Mouse (Mus musculus) heart, embryonic 14.5 days (tissue): ENCODE data around the gene Cblc. TPM values are rescaled to one million over a fixed set of nuclear protein-coding genes. Genes with fewer than 3 reads are reported as not detected.

Experiments
- ATAC-seq: fragments of 200-750 bp; cut with Nextera tagmentation; 2 replicates; pipeline ENCODE4 v1.8.0; 2017; ENCODE audit warnings: low read depth, moderate TSS enrichment; ENCODE audit not compliant: insufficient number of reproducible peaks, insufficient read depth, low FRiP score
- H3K27ac ChIP-seq, 2 experiments: fragments of 200-500 bp in 1 of 2; fragments of 300-500 bp in 1 of 2; sonication (generic) in 1 of 2; replicated peaks in 1 of 2; 2 replicates each; pipeline ENCODE4 v1.5.1; 2012 to 2014; ENCODE audit warnings: low read depth in 2 of 2, low read length in 2 of 2, control low read depth in 1 of 2, mild to moderate bottlenecking in 1 of 2, mixed read lengths in 1 of 2; ENCODE audit not compliant: control insufficient read depth in 1 of 2, insufficient read depth in 1 of 2
- H3K27me3 ChIP-seq: fragments of 300-500 bp; sonication (generic); 2 replicates; pipeline ENCODE4 v1.6.1; 2014; ENCODE audit warnings: mild to moderate bottlenecking, low read length, control low read depth; ENCODE audit not compliant: control insufficient read depth, insufficient read depth
- H3K36me3 ChIP-seq: fragments of 300-500 bp; sonication (generic); 2 replicates; pipeline ENCODE4 v1.6.1; 2014; ENCODE audit warnings: mild to moderate bottlenecking, control low read depth, low read length, mixed read lengths; ENCODE audit not compliant: control insufficient read depth, insufficient read depth
- H3K4me1 ChIP-seq, 2 experiments: fragments of 200-500 bp in 1 of 2; fragments of 300-500 bp in 1 of 2; sonication (generic) in 1 of 2; 2 replicates each; pipeline ENCODE4 v1.6.1; 2012 to 2014; ENCODE audit warnings: low read length in 2 of 2, control low read depth in 1 of 2, mixed read lengths in 1 of 2; ENCODE audit not compliant: control insufficient read depth in 2 of 2, insufficient read depth in 2 of 2
- H3K4me2 ChIP-seq: fragments of 300-500 bp; sonication (generic); 2 replicates; pipeline ENCODE4 v1.6.1; 2014; ENCODE audit warnings: mild to moderate bottlenecking, low read length
- H3K4me3 ChIP-seq, 2 experiments: fragments of 200-500 bp in 1 of 2; fragments of 300-500 bp in 1 of 2; sonication (generic) in 1 of 2; 2 replicates each; pipeline ENCODE4 v1.5.1; 2012 to 2014; ENCODE audit warnings: low read length in 2 of 2, mild to moderate bottlenecking in 2 of 2, control low read depth in 1 of 2, low read depth in 1 of 2, moderate library complexity in 1 of 2; ENCODE audit not compliant: control insufficient read depth in 1 of 2, insufficient read depth in 1 of 2
- H3K9ac ChIP-seq: fragments of 300-500 bp; sonication (generic); 2 replicates; pipeline ENCODE4 v1.6.1; 2014; ENCODE audit warnings: mild to moderate bottlenecking, low read length
- H3K9me3 ChIP-seq: fragments of 300-500 bp; sonication (generic); 2 replicates; pipeline ENCODE4 v1.6.1; 2016; ENCODE audit warnings: low read length, control low read depth; ENCODE audit not compliant: control insufficient read depth
- WGBS: fragments of 180-500 bp; shearing (Covaris S2); extraction: QIAGEN DNeasy Blood & Tissue Kit; methylation state at CpG from one replicate; pipeline ENCODE4 v1.1.7; 2014; 5-methylcytosine and 5-hydroxymethylcytosine counted together
- polyA plus RNA-seq: library from polyadenylated mRNA; unstranded; fragments of >200 nt; fragmentation: Nextera tagmentation; extraction: Ambion mirVana; gene quantifications from 2 replicates; pipeline ENCODE4 v1.2.1, GENCODE M21; 2014

The Cblc gene
- polyA plus RNA-seq: 0.53 TPM in 1 of 2 replicates, not detected in the other

DNA sequence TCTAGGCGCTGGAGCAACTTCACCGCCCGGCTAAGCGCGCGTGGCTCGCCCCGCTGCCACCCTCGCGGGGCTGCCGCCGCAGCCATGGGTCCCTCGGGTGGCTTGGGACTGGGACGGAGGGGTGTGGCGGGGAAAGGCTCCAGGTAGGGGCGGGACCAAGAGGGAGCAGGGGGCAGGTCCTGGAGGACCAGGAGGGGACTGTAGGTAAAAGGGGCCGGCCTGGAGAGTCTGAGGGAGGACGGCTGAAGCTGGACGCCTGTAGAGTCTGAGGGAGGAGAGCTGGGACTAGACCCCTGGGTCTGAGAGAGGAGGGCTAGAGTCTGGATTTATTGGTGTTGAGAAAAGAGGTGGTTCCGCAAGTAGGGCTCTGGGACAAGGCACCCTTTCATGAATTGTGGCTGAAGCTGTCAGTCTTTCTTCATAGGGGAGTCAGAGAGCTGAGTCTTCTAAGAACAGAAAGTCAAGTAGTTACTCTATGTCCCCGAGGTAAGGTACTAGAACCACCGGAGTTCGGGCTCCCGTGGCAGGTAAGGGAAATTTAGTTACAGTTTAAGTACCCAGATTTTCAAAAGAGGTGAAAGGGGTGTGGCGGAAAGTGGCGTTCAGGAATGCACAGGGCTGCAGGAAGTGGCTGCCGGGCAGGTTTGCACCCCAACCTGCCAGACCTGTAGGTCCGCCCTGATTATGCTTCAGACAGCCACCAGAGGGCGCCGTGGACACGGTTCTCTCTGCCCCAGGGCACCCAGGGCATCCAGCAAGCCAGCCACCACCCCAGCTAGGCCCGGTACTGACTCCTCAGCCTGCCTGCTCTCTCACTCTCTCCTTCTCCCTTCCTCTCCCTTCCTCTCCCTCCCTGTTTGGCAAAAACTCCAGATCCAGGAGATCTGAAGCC, at the start of gene Cblc:
Gene Cblc (minus strand): TSS at position 113 of the 892 bp plus-strand sequence.
- Histone ChIP-seq H3K9ac (no peak within 1 kb of the TSS; the same call in 1 of the 2 replicates), H3K27ac (no peak within 1 kb of the TSS), H3K9me3 (no peaks in the 10 kb centered on the region), H3K4me1 (peaks cover 0 to 4% of the 10 kb centered on the region in 2 experiments; a peak in 2 of 4 replicates), H3K4me3 (peak within 1 kb of the TSS in 1 of 2 experiments; percentile 22; a peak in 2 of 4 replicates), H3K4me2 (peak within 1 kb of the TSS; percentile 47), H3K27me3 (peaks cover 20% of the 10 kb centered on the region), H3K36me3 (no peaks in the 10 kb centered on the region)
- peak; percentile 40; the same call in 1 of the 2 replicates for ATAC-seq
- 3% methylated on average over 32 of the region's 32 CpGs for WGBS

- Histone ChIP-seq H3K4me2 (no peak overlapping the region), H3K4me1 (peaks cover 3 to 6% of the 10 kb centered on the region in 2 experiments), H3K27me3 (peaks cover 20% of the 10 kb centered on the region), H3K36me3 (no peaks in the 10 kb centered on the region), H3K9ac (no peak overlapping the region), H3K4me3 (no peak overlapping the region), H3K27ac (no peak overlapping the region), H3K9me3 (no peaks in the 10 kb centered on the region)
- 62% methylated on average over 15 of the region's 15 CpGs for WGBS
- ATAC-seq: no peak
These were observed 48.0 kb upstream of the Cblc start for GRCm38 (mm10) chr7:19844521-19845171.

DNA sequence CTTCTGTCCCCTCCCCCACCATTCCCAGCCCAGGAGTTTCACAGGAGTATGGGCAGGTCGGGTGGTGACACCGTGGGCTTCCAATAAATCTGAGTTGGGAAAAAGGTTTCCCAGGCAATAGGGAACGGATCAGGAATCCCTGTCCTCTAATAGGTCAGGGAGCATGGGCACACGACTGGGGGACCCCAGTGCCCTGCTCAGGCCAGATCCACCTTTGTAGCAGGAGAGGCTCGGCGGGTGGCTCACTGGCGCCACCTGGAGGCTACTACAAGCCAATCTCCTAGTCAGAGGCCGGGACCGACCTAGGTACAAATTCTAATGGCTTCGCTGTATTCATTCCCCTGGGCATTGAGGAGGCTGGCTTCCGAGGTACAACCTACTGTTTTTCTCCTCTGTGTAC, 47.0 kb upstream of the Cblc start:
- WGBS: 4% methylated on average over 11 of the region's 11 CpGs
- Histone ChIP-seq H3K27me3 (peaks cover 20% of the 10 kb centered on the region), H3K9me3 (no peaks in the 10 kb centered on the region), H3K4me1 (peaks cover 3 to 6% of the 10 kb centered on the region in 2 experiments), H3K9ac (no peak overlapping the region), H3K36me3 (no peaks in the 10 kb centered on the region), H3K4me2 (no peak overlapping the region), H3K4me3 (no peak overlapping the region), H3K27ac (no peak overlapping the region)
- ATAC-seq: 0 out of 2 replicates have a peak, but pooled peaks have one; percentile 31

- ATAC-seq: no peak
- WGBS: 25% methylated on average over 19 of the region's 19 CpGs
These were observed 46.4 kb upstream of the Cblc start for GRCm38 (mm10) chr7:19842885-19843504.

DNA sequence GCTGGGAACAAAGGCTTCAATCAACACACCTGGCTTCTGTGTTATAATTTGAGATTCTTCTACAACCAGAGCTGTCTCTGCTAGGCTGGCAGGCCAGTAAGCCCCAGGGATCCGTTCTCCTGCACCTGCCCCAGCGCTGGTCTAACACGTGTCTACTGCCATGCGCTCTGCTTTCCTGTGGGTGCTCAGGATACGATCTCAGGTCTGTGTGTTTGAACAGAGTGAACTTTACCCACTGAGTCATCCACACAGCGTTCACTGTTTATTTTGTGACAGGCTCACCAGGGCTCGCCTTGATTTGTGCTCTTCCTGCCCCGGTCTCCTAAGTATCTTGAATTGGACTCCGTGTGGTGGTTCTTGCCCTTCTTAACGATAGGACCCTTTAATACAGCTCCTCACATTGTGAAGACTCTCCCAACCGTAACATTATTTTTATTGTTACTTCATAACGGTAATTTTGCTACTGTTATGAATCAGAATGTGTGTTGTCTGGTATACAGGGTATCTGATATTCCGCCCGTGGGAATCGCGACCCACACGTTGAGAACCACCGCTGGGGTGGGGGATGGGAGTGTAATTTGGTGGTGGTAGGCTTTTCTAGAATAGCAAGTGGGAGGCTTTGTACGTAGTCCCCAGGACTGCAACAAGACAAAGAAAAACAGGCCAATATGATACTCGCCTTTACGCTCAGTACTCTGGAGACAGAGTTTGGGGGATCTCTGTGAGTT, 45.2 kb upstream of the Cblc start:
- no peak for ATAC-seq
- Histone ChIP-seq H3K27ac (no peak overlapping the region), H3K27me3 (peaks cover 20% of the 10 kb centered on the region), H3K9me3 (no peaks in the 10 kb centered on the region), H3K4me3 (no peak overlapping the region), H3K4me1 (no peaks in the 10 kb centered on the region; a peak in 1 of 4 replicates), H3K9ac (no peak overlapping the region), H3K36me3 (no peaks in the 10 kb centered on the region), H3K4me2 (no peak overlapping the region)
- 75% methylated on average over 21 of the region's 21 CpGs for WGBS

More at GRCm38 (mm10) chr7:19842885-19843504, 46.4 kb upstream of the Cblc start:
- H3K9ac ChIP-seq: no peak overlapping the region
- no peaks in the 10 kb centered on the region for H3K36me3 ChIP-seq
- H3K27me3 ChIP-seq: peaks cover 20% of the 10 kb centered on the region
- no peak overlapping the region for H3K27ac ChIP-seq
- H3K4me1 ChIP-seq: peaks cover 3 to 6% of the 10 kb centered on the region in 2 experiments
- H3K4me2 ChIP-seq: no peak overlapping the region
- no peaks in the 10 kb centered on the region for H3K9me3 ChIP-seq
- H3K4me3 ChIP-seq: no peak overlapping the region

- Histone ChIP-seq H3K9me3 (no peaks in the 10 kb centered on the region), H3K27ac (no peak overlapping the region), H3K4me3 (no peak overlapping the region), H3K27me3 (peaks cover 19% of the 10 kb centered on the region), H3K36me3 (no peaks in the 10 kb centered on the region), H3K4me1 (no peaks in the 10 kb centered on the region; a peak in 1 of 4 replicates), H3K9ac (no peak overlapping the region), H3K4me2 (no peak overlapping the region)
- ATAC-seq: no peak
- 78% methylated on average over 3 of the region's 3 CpGs for WGBS
These were observed 44.3 kb upstream of the Cblc start for GRCm38 (mm10) chr7:19840936-19841335.

DNA sequence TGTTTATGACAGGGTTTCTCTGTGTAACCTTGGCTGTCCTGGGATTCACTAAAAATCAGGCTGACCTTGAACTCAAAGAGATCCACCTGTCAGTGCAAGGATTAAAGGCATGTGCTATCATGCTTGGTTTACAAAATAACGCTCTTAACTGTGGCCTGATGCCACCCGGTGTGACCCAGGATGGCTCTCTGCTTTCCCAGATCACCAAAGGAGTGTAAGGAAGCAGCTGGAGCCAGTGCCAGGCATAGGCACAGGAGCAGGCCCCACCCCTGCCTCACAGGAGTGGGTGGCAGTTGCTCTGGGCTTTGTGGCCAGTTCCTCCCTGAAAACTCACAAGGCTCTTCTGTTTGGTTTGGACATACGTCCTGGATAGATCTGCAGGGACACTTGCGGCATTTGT, 43.8 kb upstream of the Cblc start:
- Histone ChIP-seq H3K4me2 (no peak overlapping the region), H3K9me3 (no peaks in the 10 kb centered on the region), H3K4me1 (no peaks in the 10 kb centered on the region; a peak in 1 of 4 replicates), H3K27me3 (peaks cover 18% of the 10 kb centered on the region), H3K4me3 (no peak overlapping the region), H3K9ac (no peak overlapping the region), H3K27ac (no peak overlapping the region), H3K36me3 (no peaks in the 10 kb centered on the region)
- ATAC-seq: no peak
- 65% methylated on average over 4 of the region's 4 CpGs for WGBS
